Mouse (Mus musculus) midbrain, embryonic 15.5 days (tissue): Measurements from ENCODE around the gene Tecpr1. TPM values are rescaled to one million over a fixed set of nuclear protein-coding genes. Genes with fewer than 3 reads are reported as not detected.

Source experiments
- ATAC-seq: fragments of 200-750 bp; cut with Nextera tagmentation; replicated peaks from 2 replicates; pipeline ENCODE4 v1.8.0; 2017; ENCODE audit warnings: moderate TSS enrichment
- H3K27ac ChIP-seq: fragments of 300-500 bp; sonication (generic); 2 replicates; pipeline ENCODE4 v1.5.1; 2015; ENCODE audit warnings: mild to moderate bottlenecking, inconsistent platforms
- H3K27me3 ChIP-seq: fragments of 300-500 bp; sonication (generic); replicated peaks from 2 replicates; pipeline ENCODE4 v1.6.1; 2015; ENCODE audit warnings: inconsistent platforms
- H3K36me3 ChIP-seq: fragments of 300-500 bp; sonication (generic); replicated peaks from 2 replicates; pipeline ENCODE4 v1.6.1; 2015; ENCODE audit warnings: inconsistent platforms
- H3K4me1 ChIP-seq: fragments of 300-500 bp; sonication (generic); 2 replicates; pipeline ENCODE4 v1.6.1; 2015; ENCODE audit warnings: inconsistent platforms
- H3K4me2 ChIP-seq: fragments of 300-500 bp; sonication (generic); 2 replicates; pipeline ENCODE4 v1.6.1; 2015; ENCODE audit warnings: inconsistent platforms, mild to moderate bottlenecking, moderate library complexity
- H3K4me3 ChIP-seq: fragments of 300-500 bp; sonication (generic); 2 replicates; pipeline ENCODE4 v1.5.1; 2015; ENCODE audit warnings: mild to moderate bottlenecking, inconsistent platforms
- H3K9ac ChIP-seq: fragments of 300-500 bp; sonication (generic); 2 replicates; pipeline ENCODE4 v1.6.1; 2015; ENCODE audit warnings: mild to moderate bottlenecking, inconsistent platforms
- H3K9me3 ChIP-seq: fragments of 300-500 bp; sonication (generic); 2 replicates; pipeline ENCODE4 v1.6.1; 2016; ENCODE audit warnings: inconsistent platforms
- WGBS: fragments of 180-500 bp; shearing (Covaris S2); methylation state at CpG from one replicate; pipeline ENCODE4 v1.1.7; 2015; ENCODE audit warnings: mixed read lengths; 5-methylcytosine and 5-hydroxymethylcytosine counted together
- polyA plus RNA-seq: library from polyadenylated mRNA; unstranded; fragments of >200 nt; fragmentation: Nextera tagmentation; extraction: Ambion mirVana; gene quantifications from 2 replicates; pipeline ENCODE4 v1.2.1, GENCODE M21; 2015

Gene Tecpr1
- polyA plus RNA-seq, 1 experiment from 2014 or later: 56.0 TPM

DNA sequence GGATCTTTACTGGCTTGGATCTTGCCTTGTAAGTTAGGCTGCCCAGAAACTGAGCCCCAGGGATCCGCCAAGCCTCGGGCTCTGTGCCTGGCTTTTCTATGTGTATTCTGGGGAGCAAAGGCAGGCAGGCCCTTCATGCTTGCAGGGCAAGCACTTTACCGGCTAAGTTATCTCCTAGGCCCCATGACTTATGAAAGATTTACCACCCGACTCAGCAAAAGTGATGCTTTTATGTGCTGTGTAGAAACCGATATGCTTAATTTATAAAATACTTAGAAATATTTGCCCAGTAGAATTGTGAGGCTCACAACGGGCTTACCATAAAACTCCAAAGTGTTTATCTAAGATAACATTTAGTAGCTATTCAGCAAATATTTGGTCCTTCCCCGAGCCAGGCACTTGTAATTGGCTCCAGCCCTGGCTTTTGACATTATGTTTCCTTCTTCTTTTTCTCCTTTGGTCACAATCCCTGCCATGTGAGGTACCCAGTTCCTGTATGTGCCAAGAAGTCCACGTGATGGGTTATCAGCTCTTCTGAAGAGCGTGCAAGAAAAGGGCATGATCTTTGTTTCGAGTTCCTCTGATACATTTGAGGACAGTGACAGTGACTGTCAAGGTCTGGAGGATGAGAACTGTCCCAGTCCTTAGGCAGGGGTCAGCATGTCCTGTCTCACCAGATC, 24.6 kb upstream of the Tecpr1 start:
- Histone ChIP-seq H3K4me1 (no peaks in the 10 kb centered on the region), H3K36me3 (no peaks in the 10 kb centered on the region), H3K9me3 (no peaks in the 10 kb centered on the region), H3K4me3 (no peak overlapping the region), H3K9ac (no peak overlapping the region), H3K27ac (no peak overlapping the region), H3K4me2 (no peak overlapping the region), H3K27me3 (no peaks in the 10 kb centered on the region)
- ATAC-seq: no peak
- WGBS: 80% methylated on average over 10 of the region's 10 CpGs

DNA sequence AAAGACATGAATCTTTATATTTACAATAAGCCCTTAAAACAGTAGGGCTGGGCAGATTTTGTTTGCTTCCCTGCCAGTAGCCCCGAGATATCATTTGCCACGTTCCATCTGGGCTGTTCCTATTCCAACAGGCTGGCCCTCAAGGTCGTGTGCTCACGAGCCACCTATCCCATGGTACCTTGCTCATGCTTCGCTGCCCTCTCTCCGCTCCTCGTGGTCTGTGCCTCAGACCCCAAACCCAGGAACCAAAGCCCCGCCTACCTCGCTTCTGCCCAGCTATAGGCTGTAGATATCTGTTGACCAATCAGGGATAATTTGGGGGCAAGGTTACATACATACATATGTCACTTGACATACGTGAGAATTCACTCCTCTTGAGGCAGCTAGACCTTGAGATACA, 23.9 kb upstream of the Tecpr1 start:
- no peak for ATAC-seq
- 79% methylated on average over 10 of the region's 10 CpGs for WGBS
- Histone ChIP-seq H3K9ac (no peak overlapping the region), H3K4me1 (no peaks in the 10 kb centered on the region), H3K27me3 (no peaks in the 10 kb centered on the region), H3K27ac (no peak overlapping the region), H3K4me2 (no peak overlapping the region), H3K9me3 (no peaks in the 10 kb centered on the region), H3K36me3 (no peaks in the 10 kb centered on the region), H3K4me3 (no peak overlapping the region)

DNA sequence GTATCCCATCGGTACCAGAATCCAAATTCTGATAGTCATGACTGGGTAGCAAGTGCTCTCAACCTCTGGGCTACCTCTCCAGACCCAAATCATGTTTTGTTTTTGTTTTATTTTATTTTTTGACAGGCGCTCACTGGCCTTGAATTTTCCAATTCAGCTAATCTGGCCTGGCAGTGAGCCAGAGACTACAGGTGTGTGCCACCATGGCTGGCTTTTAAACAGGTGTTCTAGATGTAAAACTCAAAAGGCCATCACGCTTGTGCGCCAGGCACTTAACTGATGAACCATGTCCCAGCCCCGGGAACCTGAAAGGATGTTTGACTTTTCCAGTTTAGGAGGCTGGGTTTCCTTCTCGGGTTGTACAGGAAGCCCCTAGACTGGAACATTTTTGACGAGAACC, 23.3 kb upstream of the Tecpr1 start:
- Histone ChIP-seq H3K4me1 (no peaks in the 10 kb centered on the region), H3K27me3 (no peaks in the 10 kb centered on the region)

DNA sequence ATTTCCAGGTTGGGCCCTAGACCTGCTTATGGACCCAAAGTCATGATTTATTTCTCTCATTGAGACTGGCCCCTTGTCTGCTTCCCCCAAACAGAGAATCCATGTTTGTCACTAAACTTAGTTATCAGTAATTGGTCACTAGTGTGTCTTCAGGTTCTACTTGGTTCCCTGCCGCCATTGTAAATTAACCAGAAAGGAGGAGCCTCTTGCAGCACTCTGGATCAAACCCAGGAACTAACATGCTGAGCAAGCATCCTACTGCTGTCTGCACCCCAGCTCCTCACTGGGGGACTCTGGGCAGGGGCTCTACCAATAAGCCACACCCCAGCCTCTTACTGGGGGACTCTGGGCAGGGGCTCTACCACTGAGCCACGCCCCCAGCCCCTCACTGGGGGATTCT, 22.2 kb upstream of the Tecpr1 start:
- Histone ChIP-seq H3K4me2 (no peak overlapping the region), H3K9me3 (no peaks in the 10 kb centered on the region), H3K4me1 (no peaks in the 10 kb centered on the region), H3K36me3 (no peaks in the 10 kb centered on the region), H3K27ac (no peak overlapping the region), H3K9ac (no peak overlapping the region), H3K27me3 (no peaks in the 10 kb centered on the region), H3K4me3 (no peak overlapping the region)
- no peak for ATAC-seq
- 68% methylated on average over 2 of the region's 2 CpGs for WGBS

More for the DNA sequence above, 23.3 kb upstream of the Tecpr1 start:
- Histone ChIP-seq H3K4me3 (no peak overlapping the region), H3K4me2 (no peak overlapping the region), H3K27ac (no peak overlapping the region), H3K36me3 (no peaks in the 10 kb centered on the region), H3K9me3 (no peaks in the 10 kb centered on the region), H3K9ac (no peak overlapping the region)
- WGBS: 89% methylated on average over 7 of the region's 7 CpGs
- no peak for ATAC-seq

DNA sequence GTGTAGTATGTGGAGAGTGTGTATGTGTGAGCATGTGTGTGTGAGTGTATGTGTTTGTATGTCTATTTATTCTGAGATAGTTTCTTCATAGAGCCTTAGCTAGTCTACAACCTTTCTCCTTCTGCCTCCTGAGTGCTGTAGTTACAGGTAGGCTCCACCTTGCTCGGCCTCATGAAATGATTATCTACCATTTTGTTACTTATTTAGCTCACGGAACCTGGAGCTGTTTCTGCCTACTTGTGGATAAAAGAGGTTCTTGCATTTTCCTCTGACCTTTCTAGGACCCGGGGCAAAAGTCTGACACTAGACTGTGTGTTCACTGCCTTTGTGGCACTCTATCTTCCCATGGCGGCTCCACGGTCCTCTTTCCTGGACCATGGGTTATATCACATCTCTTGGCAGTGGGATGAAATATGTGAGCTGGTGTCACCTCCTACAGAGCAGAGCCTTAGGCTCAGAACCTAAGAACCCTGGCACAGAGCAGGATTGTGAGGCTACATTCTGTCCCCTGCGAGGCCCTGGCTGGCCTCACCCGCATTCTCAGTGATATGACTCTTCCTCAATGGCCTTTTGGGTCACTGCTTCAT, 20.6 kb upstream of the Tecpr1 start, which contains the start of gene Bri3:
Gene Bri3 (plus strand): TSS at position 537 of the 587 bp plus-strand sequence.
- Histone ChIP-seq H3K4me1 (no peaks in the 10 kb centered on the region), H3K27me3 (no peaks in the 10 kb centered on the region), H3K27ac (no peak within 1 kb of the TSS), H3K36me3 (no peaks in the 10 kb centered on the region), H3K9ac (no peak within 1 kb of the TSS), H3K4me3 (no peak within 1 kb of the TSS), H3K4me2 (no peak within 1 kb of the TSS), H3K9me3 (no peaks in the 10 kb centered on the region)
- WGBS: 94% methylated on average over 7 of the region's 7 CpGs
- ATAC-seq: no peak

DNA sequence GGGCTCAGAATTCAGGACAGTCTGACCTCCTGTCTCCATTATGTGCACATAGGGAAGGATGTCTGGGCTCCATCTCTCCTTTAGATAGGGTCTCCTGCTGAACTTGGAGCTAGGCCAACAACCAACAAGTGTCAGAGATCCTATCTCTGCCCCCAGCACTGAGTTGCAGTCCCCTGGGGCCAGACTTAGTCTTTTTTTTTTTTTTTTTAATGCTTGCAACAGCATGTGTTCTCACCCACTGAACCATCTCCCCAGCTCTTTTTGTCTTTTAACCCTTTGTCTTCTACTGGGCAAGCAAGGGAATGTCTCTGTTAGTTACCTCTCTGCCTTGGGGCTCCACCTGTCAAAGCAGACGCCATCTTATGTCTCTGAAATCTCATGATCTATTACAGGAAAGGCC, 15.6 kb upstream of the Tecpr1 start:
- no peaks in the 10 kb centered on the region for H3K9me3 ChIP-seq
- no peak overlapping the region for H3K4me2 ChIP-seq
- no peak overlapping the region for H3K9ac ChIP-seq
- H3K27me3 ChIP-seq: no peaks in the 10 kb centered on the region
- H3K4me1 ChIP-seq: no peaks in the 10 kb centered on the region
- no peaks in the 10 kb centered on the region for H3K36me3 ChIP-seq
- 71% methylated on average over 1 of the region's 1 CpGs for WGBS
- no peak overlapping the region for H3K27ac ChIP-seq
- no peak for ATAC-seq
- no peak overlapping the region for H3K4me3 ChIP-seq

DNA sequence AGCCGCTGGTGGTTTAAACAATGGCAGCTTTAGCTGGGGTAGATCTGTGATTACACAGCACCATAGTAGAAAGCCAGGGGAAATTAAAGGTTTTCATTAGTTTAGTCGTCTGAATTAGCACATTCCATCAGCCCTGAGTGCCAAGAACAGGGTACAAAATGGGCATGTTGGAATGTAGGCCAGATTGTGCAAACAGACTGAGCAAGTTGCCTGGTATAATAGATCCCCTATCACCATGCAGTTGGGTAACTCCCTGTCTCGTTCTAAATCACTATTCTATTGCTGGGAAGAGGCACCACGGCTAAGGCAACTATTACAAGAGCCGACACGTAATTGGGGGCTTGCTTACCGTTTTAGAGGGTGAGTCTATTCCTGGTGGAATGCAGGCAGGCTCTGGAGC, 11.3 kb upstream of the Tecpr1 start:
- no peaks in the 10 kb centered on the region for H3K4me1 ChIP-seq
- 85% methylated on average over 7 of the region's 7 CpGs for WGBS
- H3K4me2 ChIP-seq: no peak overlapping the region
- no peak overlapping the region for H3K27ac ChIP-seq
- H3K36me3 ChIP-seq: no peaks in the 10 kb centered on the region
- no peak overlapping the region for H3K4me3 ChIP-seq
- no peaks in the 10 kb centered on the region for H3K9me3 ChIP-seq
- H3K27me3 ChIP-seq: no peaks in the 10 kb centered on the region
- no peak for ATAC-seq
- no peak overlapping the region for H3K9ac ChIP-seq

DNA sequence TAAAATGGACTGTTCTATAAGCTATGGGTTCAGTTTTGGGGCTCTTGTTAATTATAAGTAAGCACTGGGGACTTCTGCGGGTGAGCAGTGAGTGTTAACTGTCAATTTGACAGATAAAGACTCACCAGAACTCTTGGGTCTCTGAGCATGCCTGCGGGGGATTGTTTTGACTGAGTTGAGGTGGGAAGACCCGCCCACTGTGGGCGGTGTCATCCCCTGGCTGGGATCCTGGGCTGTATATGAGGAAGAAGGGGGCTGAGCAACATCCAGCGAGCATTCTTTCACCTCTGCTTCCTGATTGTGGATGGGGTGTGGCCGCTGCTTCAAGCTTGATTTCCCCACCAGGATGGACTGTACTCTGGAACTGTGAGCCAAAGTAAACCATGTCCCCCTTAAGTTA, 10.8 kb upstream of the Tecpr1 start:
- Histone ChIP-seq H3K4me2 (no peak overlapping the region), H3K9ac (no peak overlapping the region), H3K27me3 (no peaks in the 10 kb centered on the region), H3K4me3 (no peak overlapping the region), H3K4me1 (no peaks in the 10 kb centered on the region), H3K27ac (no peak overlapping the region), H3K36me3 (no peaks in the 10 kb centered on the region), H3K9me3 (no peaks in the 10 kb centered on the region)
- 82% methylated on average over 6 of the region's 6 CpGs for WGBS
- no peak for ATAC-seq

DNA sequence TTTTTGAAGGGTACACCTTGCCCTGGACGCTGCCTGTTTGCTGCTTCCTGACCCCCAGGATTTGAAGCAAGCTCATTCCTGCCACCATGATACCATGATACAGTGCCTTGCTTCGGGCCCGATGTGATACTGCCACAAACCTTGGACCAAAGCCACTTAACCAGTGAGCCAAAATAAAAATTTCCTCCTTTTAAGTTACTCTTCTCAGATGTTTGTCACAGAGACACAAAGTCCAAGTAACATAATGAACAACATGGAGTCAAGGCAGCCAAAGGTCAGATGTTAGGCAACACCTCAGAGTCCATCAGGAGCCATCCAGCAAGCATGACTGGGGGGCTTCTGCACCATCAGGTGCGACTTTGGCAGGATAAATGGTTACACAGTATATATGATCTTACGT, 9.1 kb upstream of the Tecpr1 start:
- 89% methylated on average over 5 of the region's 5 CpGs for WGBS
- no peaks in the 10 kb centered on the region for H3K36me3 ChIP-seq
- no peak overlapping the region for H3K27ac ChIP-seq
- H3K9ac ChIP-seq: no peak overlapping the region
- no peak for ATAC-seq
- no peaks in the 10 kb centered on the region for H3K4me1 ChIP-seq
- H3K4me3 ChIP-seq: no peak overlapping the region
- no peak overlapping the region for H3K4me2 ChIP-seq
- H3K27me3 ChIP-seq: no peaks in the 10 kb centered on the region
- no peaks in the 10 kb centered on the region for H3K9me3 ChIP-seq

DNA sequence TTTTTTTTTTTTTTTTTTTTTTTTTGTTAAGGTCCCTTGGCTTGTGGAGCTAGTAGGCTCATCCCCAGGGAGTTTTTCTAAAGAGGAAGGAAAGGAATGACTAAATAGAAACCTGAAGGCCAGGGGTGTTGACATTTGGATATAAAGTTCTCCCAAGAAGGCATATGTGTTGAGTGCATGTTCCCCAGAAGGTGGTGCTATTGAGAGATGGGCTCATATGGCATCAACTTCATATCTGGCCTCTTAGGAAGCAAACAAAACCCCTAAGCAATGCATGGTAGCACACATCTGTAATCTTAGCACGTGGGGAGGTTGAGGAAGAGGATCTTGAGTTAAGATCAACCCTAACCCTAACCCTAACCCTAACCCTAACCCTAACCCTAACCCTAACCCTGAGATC, 8.0 kb upstream of the Tecpr1 start:
- Histone ChIP-seq H3K9ac (no peak overlapping the region), H3K27ac (no peak overlapping the region), H3K4me1 (no peaks in the 10 kb centered on the region), H3K4me2 (no peak overlapping the region), H3K9me3 (no peaks in the 10 kb centered on the region), H3K4me3 (no peak overlapping the region), H3K36me3 (no peaks in the 10 kb centered on the region), H3K27me3 (no peaks in the 10 kb centered on the region)
- no peak for ATAC-seq
- WGBS: 88% methylated on average over 1 of the region's 1 CpGs

DNA sequence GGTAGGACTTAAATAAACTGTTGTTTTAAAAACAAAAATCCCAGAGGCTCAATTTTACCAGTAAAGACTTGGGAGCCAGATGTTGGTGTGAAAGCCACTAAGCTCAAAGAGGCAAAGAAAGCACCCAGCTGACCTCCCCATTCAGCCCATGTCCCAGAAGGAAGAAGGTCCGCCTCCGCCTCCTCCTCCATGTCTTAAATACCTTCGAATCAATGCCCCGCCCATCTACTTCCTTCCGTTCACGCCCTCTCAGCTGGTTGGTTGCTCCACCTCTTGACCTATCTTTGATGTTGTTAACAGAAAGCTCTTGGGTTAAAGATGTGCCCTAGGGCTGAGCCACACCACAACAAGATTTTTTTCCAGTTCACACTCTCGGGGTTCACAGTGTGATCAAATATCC, 6.8 kb upstream of the Tecpr1 start:
- ATAC-seq: no peak
- Histone ChIP-seq H3K9me3 (no peaks in the 10 kb centered on the region), H3K27me3 (no peaks in the 10 kb centered on the region), H3K4me3 (no peak overlapping the region), H3K27ac (no peak overlapping the region), H3K36me3 (no peaks in the 10 kb centered on the region), H3K9ac (no peak overlapping the region), H3K4me2 (no peak overlapping the region), H3K4me1 (no peaks in the 10 kb centered on the region)
- 86% methylated on average over 7 of the region's 7 CpGs for WGBS

DNA sequence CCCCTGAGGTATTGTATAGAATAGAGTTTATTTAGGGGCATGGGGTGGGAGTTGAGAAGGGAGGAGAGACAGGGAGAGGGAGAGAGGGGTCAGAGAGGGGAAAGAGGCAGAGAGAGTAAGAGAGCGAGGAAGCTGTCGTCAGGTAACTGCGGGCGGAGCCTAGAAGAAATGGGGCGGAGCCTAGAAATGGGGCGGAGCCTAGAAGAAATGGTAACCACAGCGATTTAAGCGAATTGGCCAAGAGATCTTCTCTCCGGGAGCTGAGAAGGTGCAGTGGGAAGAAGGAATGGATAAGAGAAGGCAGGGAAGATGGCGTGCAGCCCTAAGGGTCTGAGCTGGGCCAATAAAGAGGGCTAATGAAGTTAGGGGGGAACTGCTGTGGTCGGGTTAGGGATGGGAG, 2.8 kb upstream of the Tecpr1 start:
- Histone ChIP-seq H3K36me3 (no peaks in the 10 kb centered on the region), H3K27ac (no peak overlapping the region), H3K9me3 (no peaks in the 10 kb centered on the region), H3K4me2 (no peak overlapping the region), H3K4me3 (no peak overlapping the region), H3K4me1 (peaks cover 24% of the 10 kb centered on the region), H3K27me3 (no peaks in the 10 kb centered on the region), H3K9ac (no peak overlapping the region)
- no peak for ATAC-seq
- 36% methylated on average over 11 of the region's 11 CpGs for WGBS
